Mouse (Mus musculus) lung, adult 10 weeks (tissue): ENCODE results near the gene Zfp292. TPM values are rescaled to one million over a fixed set of nuclear protein-coding genes. Genes with fewer than 3 reads are reported as not detected.

Experiments
- polyA plus RNA-seq: library from polyadenylated mRNA; stranded (reverse); fragments of 350-450 nt; fragmentation: Illumina TruSeq; extraction: RNeasy Lipid Tissue Mini Kit (QIAGEN cat#74804); gene quantifications from one replicate; pipeline ENCODE4 v1.2.3, GENCODE M21; 2014; ENCODE audit warnings: low read depth, low replicate concordance; ENCODE audit not compliant: insufficient read depth

The Zfp292 gene
- 3.0 TPM for polyA plus RNA-seq

DNA sequence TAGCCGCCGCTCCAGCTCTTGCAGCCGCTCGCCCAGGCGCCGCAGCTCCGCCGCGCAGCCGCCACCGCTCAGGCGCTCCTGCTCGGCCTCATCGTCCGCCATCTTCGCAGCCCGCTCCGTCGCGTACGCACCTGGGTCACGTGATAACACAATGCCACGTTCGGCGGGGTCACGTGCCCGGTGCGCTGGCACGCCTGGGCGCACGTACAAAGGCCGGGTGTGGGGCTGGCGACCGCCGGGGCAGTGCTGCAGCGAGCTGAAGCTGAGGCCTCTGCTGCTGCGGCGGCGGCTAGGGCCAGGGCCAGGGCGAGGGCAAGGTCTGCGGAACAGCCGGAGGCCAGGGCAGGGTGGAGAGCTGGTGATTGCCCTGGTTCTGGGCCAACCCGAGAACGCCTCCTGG lies at the start of gene Zfp292:
Zfp292 (minus strand) TSS at position 143 of the 400 bp plus-strand sequence.

DNA sequence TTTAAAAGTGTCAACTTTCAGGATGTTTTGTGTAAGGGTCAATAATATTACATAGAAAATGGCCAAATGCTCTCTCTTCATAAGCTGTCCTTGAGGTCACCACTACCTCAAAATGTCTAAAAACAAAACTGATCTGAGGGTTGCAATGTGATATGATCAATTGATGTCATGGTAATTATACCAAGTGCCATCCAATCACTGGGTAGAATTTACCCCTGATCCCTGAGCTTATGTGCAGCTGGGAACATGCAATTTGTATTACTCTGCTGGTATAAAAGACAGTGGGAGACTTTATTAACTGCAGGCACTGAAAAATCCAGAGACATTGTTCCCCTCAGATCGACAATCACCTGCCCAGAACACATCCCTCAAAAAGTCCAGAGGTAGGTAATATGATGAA lies 10.7 kb upstream of the Zfp292 start, which contains the start of gene Cga:
Cga (plus strand) TSS at position 301 of the 400 bp plus-strand sequence.

DNA sequence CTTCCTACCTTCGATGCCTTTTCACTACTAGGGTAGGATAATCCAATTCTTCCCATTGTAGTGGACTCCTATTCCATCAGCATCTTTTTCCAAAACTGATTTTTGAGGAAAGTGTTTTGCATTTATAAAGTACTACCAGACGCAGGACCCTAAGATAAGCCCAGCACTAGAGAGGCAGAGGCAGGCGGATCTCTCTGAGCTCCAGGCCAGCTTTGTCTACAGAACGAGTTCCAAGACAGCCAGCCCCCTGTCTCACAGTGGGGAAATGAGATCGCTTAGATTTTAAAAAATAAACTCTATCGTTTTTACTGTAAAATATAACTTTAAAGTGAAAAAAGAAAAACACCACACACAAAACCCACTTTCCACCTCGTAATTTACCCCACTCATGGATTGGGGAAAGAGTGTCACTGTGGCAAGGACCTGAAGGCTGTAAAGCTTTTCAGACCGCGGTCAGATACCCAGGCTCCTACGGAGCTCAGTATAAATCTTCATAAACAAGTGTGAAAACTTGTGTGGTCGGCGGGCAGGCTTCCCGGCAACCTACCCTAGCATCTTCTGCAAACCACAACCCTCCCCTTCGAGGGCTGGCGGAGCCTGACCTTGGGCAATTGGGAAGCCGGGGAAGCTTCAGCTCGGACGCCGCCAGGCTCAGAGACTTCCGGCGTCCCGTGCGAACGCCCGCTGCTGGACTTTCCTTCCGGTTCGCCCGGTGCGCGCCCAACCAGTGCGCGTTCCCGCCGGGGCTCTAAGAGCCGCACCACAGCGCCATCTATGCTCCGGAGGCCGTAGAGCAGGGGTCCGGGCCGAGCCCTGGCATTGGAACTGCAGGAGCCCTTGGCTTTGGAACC lies 104.9 kb downstream of the Zfp292 start, which contains the start of gene Smim8:
Smim8 (minus strand) TSS at position 747 of the 851 bp plus-strand sequence.

DNA sequence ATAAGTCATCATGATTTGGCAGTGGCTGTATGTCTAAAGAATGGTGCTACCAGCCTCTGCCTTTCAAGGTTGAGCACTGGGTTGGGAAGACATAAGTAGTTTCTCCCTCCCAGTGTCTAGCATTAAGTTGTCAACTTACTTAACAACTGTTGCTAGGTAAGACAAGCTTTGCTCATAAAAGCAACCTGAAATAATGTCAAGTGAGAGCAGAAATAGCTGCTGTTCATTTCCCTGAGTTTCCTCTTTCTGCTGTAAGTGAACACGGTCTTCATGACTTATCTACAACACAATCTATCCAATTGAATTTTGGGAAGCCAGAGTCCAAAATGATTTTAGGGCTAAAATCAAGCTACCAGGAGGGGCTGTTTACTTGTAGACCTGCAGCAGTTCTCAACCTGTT lies 126.6 kb downstream of the Zfp292 start, which contains the start of gene Gm136:
Gm136 (minus strand) TSS at position 101 of the 400 bp plus-strand sequence.

Other genes starting within 250 kb of the Zfp292 start
- 25.3 TPM for gene Slc35a1, start 195.5 kb downstream of the Zfp292 start, polyA plus RNA-seq
- gene Cfap206, start 152.8 kb downstream of the Zfp292 start, polyA plus RNA-seq, result 11.8 TPM
- gene Gm136, start 126.7 kb downstream of the Zfp292 start, polyA plus RNA-seq, result not detected
- 27.0 TPM for gene Smim8, start 104.5 kb downstream of the Zfp292 start, polyA plus RNA-seq
- gene Cga, start 10.8 kb upstream of the Zfp292 start, polyA plus RNA-seq, result not detected